Mouse (Mus musculus) adrenal gland, adult (tissue): ENCODE results near the gene Gm32717.
"Not testable (repeated sequence)": the region's sequence is repeated elsewhere in the genome, so short reads cannot be mapped to it uniquely, and the experiment has no call there.

Source experiments
- DNase-seq, 2 experiments: peaks; one replicate each; pipeline ENCODE4 v3.0.0; 2022 to 2023; ENCODE audit warnings: low spot score in 1 of 2; ENCODE audit not compliant: inconsistent age in 2 of 2

Gene Gm32717

GRCm38 (mm10) chr10:118240680-118241079 is at the start of gene Gm32717:
TSS of gene Gm32717 (minus strand) at chr10:118240780.
- not testable (repeated sequence) for DNase-seq

- not testable (repeated sequence) for DNase-seq
Measured at GRCm38 (mm10) chr10:118283016-118283415, 42.4 kb upstream of the Gm32717 start.

GRCm38 (mm10) chr10:118282565-118282964 is 42.0 kb upstream of the Gm32717 start:
- not testable (repeated sequence) for DNase-seq

GRCm38 (mm10) chr10:118278069-118278468 is 37.5 kb upstream of the Gm32717 start:
- DNase-seq = not testable (repeated sequence)

- not testable (repeated sequence) for DNase-seq
Measured at GRCm38 (mm10) chr10:118271416-118271815, 30.8 kb upstream of the Gm32717 start.

- not testable (repeated sequence) for DNase-seq
Measured at GRCm38 (mm10) chr10:118268812-118269211, 28.2 kb upstream of the Gm32717 start.

- DNase-seq = not testable (repeated sequence)
Measured at GRCm38 (mm10) chr10:118258388-118258787, 17.8 kb upstream of the Gm32717 start, which contains the start of gene Gm32802. TSS of gene Gm32802 (plus strand) at chr10:118258688.

GRCm38 (mm10) chr10:118250852-118251295 is 10.3 kb upstream of the Gm32717 start:
- peak; percentile 15 to 54 for DNase-seq

GRCm38 (mm10) chr10:118249006-118249595 is 8.5 kb upstream of the Gm32717 start:
- peak; percentile 29 to 70 for DNase-seq

GRCm38 (mm10) chr10:118232607-118233006 is 8.0 kb downstream of the Gm32717 start:
- not testable (repeated sequence) for DNase-seq

- not testable (repeated sequence) for DNase-seq
Measured at GRCm38 (mm10) chr10:118227629-118228028, 13.0 kb downstream of the Gm32717 start.

- peak in 1 of 2 experiments; percentile 20 for DNase-seq
Measured at GRCm38 (mm10) chr10:118215719-118216393, 24.7 kb downstream of the Gm32717 start.

GRCm38 (mm10) chr10:118204642-118205041 is 35.9 kb downstream of the Gm32717 start, which contains the start of gene Il22:
TSS of gene Il22 (plus strand) at chr10:118204942.
- no peak for DNase-seq

GRCm38 (mm10) chr10:118195150-118195549 is 45.4 kb downstream of the Gm32717 start:
- not testable (repeated sequence) for DNase-seq
